Comparison of ENCODE assay signal across 9 mouse cellular contexts in the genomic region with DNA sequence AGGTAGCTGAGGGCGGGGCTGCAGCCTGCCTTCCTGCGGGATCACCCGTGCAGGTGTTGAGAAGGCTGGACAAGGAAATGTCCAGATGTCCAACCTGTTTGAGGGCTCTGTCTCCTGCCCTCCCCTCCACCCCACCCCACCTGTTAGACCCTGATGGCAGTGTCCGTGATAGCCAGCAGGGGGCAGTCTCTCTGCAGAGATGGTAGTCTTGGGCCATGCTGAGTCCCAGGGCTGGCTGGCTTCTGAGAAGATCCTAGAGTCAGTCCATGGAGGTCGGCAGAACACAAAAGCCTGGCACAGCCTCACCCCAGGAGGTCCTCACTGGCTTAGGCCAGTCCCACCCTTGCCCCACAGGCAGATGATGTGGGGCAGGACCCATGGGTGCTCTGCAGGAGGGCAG. TPM values are rescaled to one million over a fixed set of nuclear protein-coding genes. Genes with fewer than 3 reads are reported as not detected.
DNase-seq lines count a peak whose midpoint lies in the region; ATAC-seq lines count a peak whose summit lies in the region.
"Had no signal": no experiment of that assay in that cellular context is flagged by ENCODE, and none has a peak within 500 bp of the region (broad histone marks: within the 10 kb centered on the region; RNA-seq: fewer than 3 reads in every experiment).

No protein-coding gene starts in this region.

- peaks cover 67% of the 10 kb centered on the region for H3K27me3 ChIP-seq in heart, embryonic 12.5 days (replicated peaks)
- no peaks in the 10 kb centered on the region for H3K27me3 ChIP-seq in hindbrain, embryonic 14.5 days (ENCODE audit: control insufficient read depth, insufficient read depth, low read length)
- no peaks in the 10 kb centered on the region for H3K27me3 ChIP-seq in midbrain, embryonic 11.5 days (ENCODE audit: control insufficient read depth, insufficient read depth, low read length)

- no peak for ATAC-seq in heart, embryonic 12.5 days (ENCODE audit: insufficient number of reproducible peaks, low FRiP score)
- no peak for ATAC-seq in hindbrain, embryonic 14.5 days (ENCODE audit: low FRiP score)
- peak; percentile 48; the same call in 1 of the 2 replicates for ATAC-seq in midbrain, embryonic 11.5 days (ENCODE audit: low FRiP score)

- WGBS in heart, embryonic 12.5 days: 24% methylated on average over 5 of the region's 5 CpGs
- 33% methylated on average over 5 of the region's 5 CpGs for WGBS in hindbrain, embryonic 14.5 days
- 33% methylated on average over 5 of the region's 5 CpGs for WGBS in midbrain, embryonic 11.5 days

- no peak overlapping the region for H3K27ac ChIP-seq in heart, embryonic 12.5 days (ENCODE audit: poor library complexity, severe bottlenecking)
- H3K27ac ChIP-seq in hindbrain, embryonic 14.5 days: no peak overlapping the region
- no peak overlapping the region for H3K27ac ChIP-seq in midbrain, embryonic 11.5 days (ENCODE audit: low read depth, low read length)

- H3K4me3 ChIP-seq in heart, embryonic 12.5 days: no peak overlapping the region
- H3K4me3 ChIP-seq in hindbrain, embryonic 14.5 days (replicated peaks; ENCODE audit: low read length): no peak overlapping the region
- no peak overlapping the region for H3K4me3 ChIP-seq in midbrain, embryonic 11.5 days (ENCODE audit: low read depth, low read length)

- H3K9me3 ChIP-seq in heart, embryonic 12.5 days (replicated peaks): no peaks in the 10 kb centered on the region
- no peaks in the 10 kb centered on the region for H3K9me3 ChIP-seq in hindbrain, embryonic 14.5 days (ENCODE audit: control insufficient read depth, low read length)
- no peaks in the 10 kb centered on the region for H3K9me3 ChIP-seq in midbrain, embryonic 11.5 days (ENCODE audit: control insufficient read depth, low read length)

- intact Hi-C loops in heart, postnatal 10 days (cut with DNase I): loop anchor here (1.0 kb wide), 1 partner anchor 100 kb away; no protein-coding TSS in a partner anchor

- no peak overlapping the region for H3K9ac ChIP-seq in heart, embryonic 12.5 days
- H3K9ac ChIP-seq in hindbrain, embryonic 14.5 days: no peak overlapping the region
- no peak overlapping the region for H3K9ac ChIP-seq in midbrain, embryonic 11.5 days (ENCODE audit: low read length)

- H3K36me3 ChIP-seq in heart, embryonic 12.5 days: no peaks in the 10 kb centered on the region
- no peaks in the 10 kb centered on the region for H3K36me3 ChIP-seq in hindbrain, embryonic 14.5 days (replicated peaks; ENCODE audit: control insufficient read depth, insufficient read depth)
- no peaks in the 10 kb centered on the region for H3K36me3 ChIP-seq in midbrain, embryonic 11.5 days (ENCODE audit: control insufficient read depth, insufficient read depth, low read length)

- DNase-seq in heart, postnatal 10 days: peak; percentile 57 to 74
- DNase-seq in adrenal gland, postnatal 14 days: peak; percentile 88
- peak; percentile 41 for DNase-seq in embryo, embryonic 11.5 days (ENCODE audit: low read depth, low spot score)
- DNase-seq in hindbrain, embryonic 14.5 days (ENCODE audit: low spot score): peak; percentile 61
- DNase-seq in layer of hippocampus, postnatal 10 days (ENCODE audit: low spot score in 2 of 2): peak; percentile 74 to 77
- peak; percentile 91 for DNase-seq in midbrain, embryonic 11.5 days (ENCODE audit: low spot score, missing footprints)
- peak; percentile 61 to 71 for DNase-seq in spleen, postnatal 36 days (ENCODE audit: low spot score in 2 of 2)

- peaks cover 1% of the 10 kb centered on the region; the same call in 1 of the 2 replicates for H3K4me1 ChIP-seq in heart, embryonic 12.5 days (replicated peaks)
- H3K4me1 ChIP-seq in hindbrain, embryonic 14.5 days (replicated peaks; ENCODE audit: control insufficient read depth, insufficient read depth, low read length): peaks cover 3% of the 10 kb centered on the region; the same call in 1 of the 2 replicates
- peaks cover 3% of the 10 kb centered on the region for H3K4me1 ChIP-seq in midbrain, embryonic 11.5 days (ENCODE audit: control insufficient read depth, insufficient read depth, low read length)

- no peak overlapping the region for H3K4me2 ChIP-seq in heart, embryonic 12.5 days
- no peak overlapping the region for H3K4me2 ChIP-seq in hindbrain, embryonic 14.5 days (replicated peaks)
- no peak overlapping the region for H3K4me2 ChIP-seq in midbrain, embryonic 11.5 days

RNA-seq across cellular contexts. Expression of a gene that starts 5.0 kb away (rescaled TPM):
- total RNA-seq in heart, postnatal 10 days (2021): not detected
- 0.08 TPM in 1 of 2 replicates, not detected in the other for polyA plus RNA-seq in heart, embryonic 12.5 days (2016; fragmentation: Nextera tagmentation; extraction: Ambion mirVana)
- 0.19 TPM in 1 of 2 replicates, not detected in the other for total RNA-seq in adrenal gland, postnatal 14 days (2021)
- polyA plus RNA-seq in hindbrain, embryonic 14.5 days (2014; fragmentation: Nextera tagmentation; extraction: Ambion mirVana): not detected in 2 replicates
- not detected for total RNA-seq in layer of hippocampus, postnatal 10 days (2021)
- 0.06 and 0.11 TPM in 2 replicates for polyA plus RNA-seq in midbrain, embryonic 11.5 days (2014; fragmentation: Nextera tagmentation; extraction: Ambion mirVana)
- total RNA-seq: adrenal gland, postnatal 4 days had no signal

RNA-seq across cellular contexts. Expression of a gene that starts 30.4 kb away (rescaled TPM):
- total RNA-seq in heart, postnatal 10 days (2021): not detected
- 0.04 and 0.08 TPM in 2 replicates for polyA plus RNA-seq in heart, embryonic 12.5 days (2016; fragmentation: Nextera tagmentation; extraction: Ambion mirVana)
- 0.07 and 0.38 TPM in 2 replicates for total RNA-seq in adrenal gland, postnatal 14 days (2021)
- polyA plus RNA-seq in hindbrain, embryonic 14.5 days (2014; fragmentation: Nextera tagmentation; extraction: Ambion mirVana): 5.0 and 5.6 TPM in 2 replicates
- 10 to 100 TPM; 85.7 to 96.1 TPM for total RNA-seq in layer of hippocampus, postnatal 10 days (2021)
- 0.83 and 1.7 TPM in 2 replicates for polyA plus RNA-seq in midbrain, embryonic 11.5 days (2014; fragmentation: Nextera tagmentation; extraction: Ambion mirVana)

Comparison
In these comparisons a context has a peak if more than half of its experiments do, and no peak if none do; other contexts are left out.
1. DNase-seq: peak in every context shown above with its lines; median percentile 91 in midbrain, embryonic 11.5 days; 88 in adrenal gland, postnatal 14 days; 76 in layer of hippocampus, postnatal 10 days; 66 in spleen, postnatal 36 days; 66 in heart, postnatal 10 days; 61 in hindbrain, embryonic 14.5 days; 41 in embryo, embryonic 11.5 days.
2. RNA of a gene that starts 30.4 kb away (total RNA-seq): 85.7 to 96.1 TPM in layer of hippocampus, postnatal 10 days; 0.07 to 0.38 TPM in adrenal gland, postnatal 14 days and not detected in heart, postnatal 10 days; every median in the first group is over 10 times any median in the second.